Mouse (Mus musculus) ovary, adult 18-20 months (tissue): ENCODE measurements around the gene Slc6a12.
"Not testable (repeated sequence)": the region's sequence is repeated elsewhere in the genome, so short reads cannot be mapped to it uniquely, and the experiment has no call there.

Experiments used
- DNase-seq: peaks from one replicate; pipeline ENCODE4 v3.0.0; 2022; ENCODE audit warnings: low spot score, mixed read lengths

The Slc6a12 gene

DNA sequence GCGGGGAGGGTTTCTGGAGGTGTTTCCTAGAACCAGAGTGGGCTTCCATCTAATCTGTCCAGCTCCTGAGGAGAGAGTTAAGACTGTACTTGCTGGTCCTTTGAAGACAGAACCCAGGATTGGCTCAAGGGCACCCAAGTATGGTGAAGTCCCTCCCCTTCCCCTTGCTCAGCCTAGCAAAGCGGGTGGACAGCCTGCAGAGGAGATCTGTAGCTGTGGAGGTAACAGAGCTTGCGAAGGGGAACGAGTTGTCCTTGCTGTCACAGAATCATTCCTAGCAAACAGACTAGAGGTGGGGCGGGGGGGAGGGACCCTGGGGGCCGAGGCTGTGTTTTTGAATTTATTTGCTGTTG lies 871 bp downstream of the Slc6a12 start:
- no peak for DNase-seq

DNA sequence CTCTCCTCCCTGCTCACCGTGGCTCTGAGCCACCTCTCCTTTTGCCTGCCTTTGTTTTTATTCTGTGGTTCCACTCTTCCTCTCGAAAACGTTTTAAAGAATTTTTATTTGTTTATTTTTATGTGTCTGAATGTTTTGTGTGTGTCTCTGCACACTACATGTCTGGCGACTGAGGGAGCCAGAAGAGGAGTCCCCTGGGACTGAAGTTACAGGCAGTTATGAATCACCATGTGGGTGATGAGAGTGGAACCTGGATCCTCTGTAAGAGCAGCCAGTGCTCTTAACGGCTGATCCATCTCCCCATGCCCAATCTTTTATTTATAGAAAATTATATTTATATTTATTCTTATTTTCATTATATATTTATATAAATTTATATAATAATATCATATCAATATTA lies 1.5 kb downstream of the Slc6a12 start:
- no peak for DNase-seq

DNA sequence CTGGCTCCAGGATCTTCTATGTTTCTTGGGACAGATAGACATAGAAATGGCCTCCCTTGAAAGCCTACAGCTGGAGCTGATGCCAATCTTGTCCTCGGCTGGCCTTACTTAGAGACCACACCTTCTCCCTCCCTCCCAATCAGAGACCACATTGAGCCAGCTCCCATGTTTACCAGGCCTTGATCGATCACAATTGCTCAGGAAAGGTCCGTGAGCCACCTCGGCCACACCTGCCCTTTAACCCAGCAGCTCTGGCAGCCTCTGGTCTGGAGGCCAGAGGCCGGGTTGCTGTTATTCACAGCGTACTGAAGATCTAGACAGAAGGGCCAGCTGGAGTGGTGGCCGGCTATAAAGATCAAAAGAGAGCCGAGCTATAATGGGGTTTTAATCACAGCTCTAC lies 3.6 kb downstream of the Slc6a12 start:
- no peak for DNase-seq

DNA sequence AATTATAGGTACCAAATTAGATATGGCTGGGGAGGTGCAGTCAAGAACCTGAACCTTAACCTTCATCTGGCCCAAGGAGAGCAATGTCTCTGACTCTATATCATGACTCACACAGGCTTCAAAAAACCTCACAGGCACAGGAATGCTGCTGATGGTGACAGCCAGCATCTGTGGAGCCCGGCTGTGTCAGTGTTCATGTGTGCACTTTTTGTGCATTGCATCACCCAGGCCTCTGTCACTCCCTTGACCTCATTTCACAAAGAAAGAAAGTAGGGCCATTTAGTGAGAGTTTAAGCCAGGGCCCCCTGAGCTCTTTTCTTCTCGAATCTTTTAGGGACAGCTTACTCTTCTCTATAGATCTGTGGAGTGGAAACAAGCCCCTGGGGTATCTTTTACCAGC lies 9.4 kb downstream of the Slc6a12 start:
- no peak for DNase-seq

DNA sequence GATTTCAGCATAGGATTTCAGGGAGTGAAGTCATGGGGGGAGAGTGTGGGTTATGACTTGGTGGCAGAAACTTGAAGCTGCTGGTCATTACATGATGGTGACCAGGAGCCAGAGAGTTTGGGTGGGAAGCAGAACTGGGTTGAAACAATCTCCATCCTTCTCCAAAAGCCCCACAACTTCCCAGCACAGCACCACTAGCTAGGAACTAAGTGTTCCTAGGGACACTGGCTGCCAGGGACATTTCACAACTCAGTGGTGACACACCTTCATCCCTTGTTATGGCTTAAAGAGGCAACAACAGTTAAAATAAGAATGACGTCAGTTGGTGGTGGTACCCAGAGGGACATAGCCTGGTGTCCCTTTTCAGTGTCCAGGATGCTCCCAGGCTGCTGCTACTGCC lies 13.2 kb downstream of the Slc6a12 start:
- no peak for DNase-seq

DNA sequence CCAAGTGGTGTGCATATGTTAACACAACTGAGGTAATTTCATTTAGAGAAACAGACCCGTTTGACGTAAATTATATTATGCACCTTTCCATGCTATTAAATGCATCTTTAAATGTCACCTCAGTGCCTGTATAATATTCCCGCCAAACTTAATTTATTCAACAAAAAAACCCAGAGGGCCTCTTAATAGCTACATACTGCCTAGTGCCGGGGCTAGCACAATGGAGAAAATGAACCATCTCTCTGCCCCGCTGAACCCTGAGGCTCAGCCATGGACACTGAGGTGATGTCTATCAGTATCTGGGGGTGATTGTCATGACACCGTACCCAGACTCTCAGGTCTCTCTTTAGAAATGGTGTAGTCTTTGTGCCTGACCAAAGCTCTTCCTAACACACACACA lies 14.4 kb downstream of the Slc6a12 start:
- no peak for DNase-seq

DNA sequence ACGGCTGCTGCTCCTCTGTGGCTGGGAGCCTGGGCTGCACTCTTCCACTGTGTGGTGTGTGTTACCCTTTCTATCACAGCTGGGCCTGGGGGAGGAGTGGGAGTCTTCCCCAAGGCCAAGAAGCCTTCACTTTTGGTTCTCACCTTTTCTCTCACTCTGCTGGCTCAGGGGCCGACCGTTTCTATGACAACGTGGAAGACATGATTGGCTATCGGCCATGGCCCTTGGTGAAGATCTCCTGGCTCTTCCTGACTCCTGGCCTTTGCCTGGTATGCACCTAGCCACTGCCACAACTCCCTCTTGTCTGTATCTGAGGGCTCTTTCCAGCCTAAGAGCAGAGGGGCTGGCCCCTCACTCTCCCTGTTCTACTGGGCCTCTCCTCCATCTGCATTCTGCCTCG lies 20.2 kb downstream of the Slc6a12 start:
- DNase-seq: peak; percentile 32

DNA sequence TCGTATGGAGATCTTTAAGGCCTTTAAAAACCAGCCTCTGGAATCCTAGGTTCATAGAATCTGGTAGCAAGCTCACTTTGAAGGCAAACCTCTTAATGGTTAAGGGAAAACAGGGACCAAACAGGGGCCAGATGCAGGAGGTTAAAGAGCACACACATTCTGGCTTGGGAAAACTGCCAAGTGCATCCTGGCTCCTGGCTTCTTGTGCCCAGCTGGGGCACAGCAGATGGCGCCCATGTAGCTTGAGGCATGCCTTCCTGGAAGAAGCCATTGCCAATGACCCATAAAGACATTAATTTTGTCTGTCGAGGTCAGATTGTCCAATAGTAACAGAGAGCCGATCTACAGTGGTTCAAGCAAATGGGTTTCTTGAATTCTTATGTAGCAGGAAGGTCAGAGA lies 21.1 kb downstream of the Slc6a12 start:
- no peak for DNase-seq

DNA sequence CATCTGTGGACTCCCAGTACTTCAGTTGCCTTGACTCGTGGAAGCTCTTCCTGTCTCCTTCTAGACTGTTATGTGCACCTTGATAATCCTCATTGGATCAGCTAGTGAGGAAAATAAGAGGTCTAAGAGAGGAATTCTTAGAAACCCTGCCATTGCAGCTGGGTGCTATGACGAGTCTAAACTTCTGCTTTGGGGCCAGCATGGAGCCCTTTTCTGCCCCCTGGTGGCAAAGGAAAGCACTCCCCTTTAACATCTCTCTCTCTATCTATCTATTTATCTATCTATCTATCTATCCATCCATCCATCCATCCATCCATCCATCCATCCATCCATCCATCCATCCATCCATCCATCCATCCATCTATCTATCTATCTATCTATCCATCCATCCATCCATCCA lies 23.7 kb downstream of the Slc6a12 start:
- not testable (repeated sequence) for DNase-seq

DNA sequence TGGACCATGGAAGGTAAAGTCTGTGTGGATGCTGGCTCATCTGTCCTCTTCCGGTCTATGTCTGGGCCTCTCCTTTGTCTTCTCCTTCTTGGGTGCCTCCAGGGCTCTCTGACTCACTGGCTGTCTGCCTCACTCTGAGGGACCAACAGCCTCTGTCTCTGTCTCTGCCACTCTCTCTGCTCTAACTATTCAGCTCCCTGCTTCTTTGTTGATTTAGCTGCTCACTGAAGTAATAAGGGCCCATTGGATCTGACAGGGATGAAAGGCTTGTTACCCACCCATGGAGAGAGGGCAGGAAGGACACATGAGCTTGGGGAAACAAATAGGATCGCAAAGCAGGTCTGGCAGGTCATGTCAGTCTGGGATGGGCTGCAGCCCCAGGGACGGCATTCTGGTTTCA lies 24.2 kb downstream of the Slc6a12 start:
- no peak for DNase-seq

DNA sequence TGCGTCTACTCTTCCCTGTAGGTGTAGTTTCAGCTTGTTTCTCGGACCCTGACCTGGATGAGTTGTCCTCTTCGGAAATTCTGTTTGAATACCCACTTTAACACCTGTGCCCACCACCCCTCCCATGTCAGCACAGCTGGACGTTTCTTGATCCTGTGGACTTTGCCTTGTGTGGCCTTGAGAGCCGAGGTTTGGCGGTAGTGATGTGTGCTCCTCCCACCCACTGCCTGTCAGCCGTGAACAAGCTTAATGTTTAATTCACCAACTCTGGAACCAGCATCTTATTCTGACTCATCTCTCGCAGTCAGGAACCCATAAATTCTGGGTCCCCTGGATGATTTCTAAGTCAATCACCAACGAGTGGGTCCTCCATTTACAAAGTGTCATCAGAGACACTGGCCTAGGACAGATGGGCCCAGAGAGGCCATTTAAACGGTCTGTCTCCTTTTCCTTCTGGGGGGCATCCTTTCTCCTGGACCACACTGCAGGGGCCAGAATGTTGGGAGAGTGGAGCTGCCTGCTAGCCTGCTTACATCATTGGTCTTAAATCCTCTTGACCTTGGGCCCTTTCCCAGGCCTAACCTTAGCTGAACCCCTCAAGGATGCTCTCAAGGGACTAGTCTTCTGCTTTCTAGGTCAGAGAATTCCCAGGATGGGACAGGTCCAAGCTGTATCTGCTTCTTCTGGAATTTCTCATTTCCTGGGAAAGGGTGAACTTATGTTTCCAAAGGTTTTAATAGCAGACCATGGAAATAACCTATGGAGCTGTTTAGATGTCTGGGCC lies 28.5 kb downstream of the Slc6a12 start:
- no peak for DNase-seq

DNA sequence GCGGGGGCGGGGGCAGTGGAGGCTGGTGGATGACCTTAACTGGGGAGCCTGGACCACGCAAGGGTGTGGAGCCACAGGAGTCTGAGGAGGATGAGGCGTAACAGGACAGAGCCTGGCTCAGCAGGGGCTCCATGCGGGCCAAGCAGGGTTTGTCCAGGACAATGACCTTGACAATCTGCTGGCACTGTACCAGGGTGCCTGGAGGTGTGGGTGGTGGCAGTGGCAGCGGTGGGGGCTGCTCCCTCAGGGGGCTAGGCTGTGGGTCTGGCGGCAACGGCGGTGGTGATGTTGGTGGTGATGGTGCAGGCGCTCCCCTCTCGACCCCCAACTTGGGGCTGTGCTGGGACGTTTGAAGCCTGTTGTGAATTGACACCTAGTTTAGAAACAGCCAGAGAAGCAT lies 33.3 kb downstream of the Slc6a12 start:
- DNase-seq: no peak

DNA sequence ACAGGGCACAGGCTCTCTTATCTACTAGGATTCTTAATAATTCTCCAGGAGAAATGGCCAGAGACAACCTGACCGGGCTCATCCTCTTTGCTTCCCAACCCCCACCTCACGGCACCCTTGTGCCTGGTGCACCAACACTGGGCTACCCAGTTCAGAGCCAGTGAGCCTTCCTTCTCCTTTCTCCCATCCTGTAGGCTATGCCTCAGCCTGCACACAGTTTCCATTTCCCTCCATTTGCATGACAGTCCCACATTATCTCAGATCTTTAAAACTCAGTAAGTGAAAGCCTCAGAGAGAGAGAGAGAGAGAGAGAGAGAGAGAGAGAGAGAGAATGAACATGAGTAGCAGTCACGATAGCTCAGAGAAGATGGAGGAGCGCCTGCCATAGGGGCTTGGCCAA lies 35.4 kb downstream of the Slc6a12 start:
- DNase-seq: no peak

DNA sequence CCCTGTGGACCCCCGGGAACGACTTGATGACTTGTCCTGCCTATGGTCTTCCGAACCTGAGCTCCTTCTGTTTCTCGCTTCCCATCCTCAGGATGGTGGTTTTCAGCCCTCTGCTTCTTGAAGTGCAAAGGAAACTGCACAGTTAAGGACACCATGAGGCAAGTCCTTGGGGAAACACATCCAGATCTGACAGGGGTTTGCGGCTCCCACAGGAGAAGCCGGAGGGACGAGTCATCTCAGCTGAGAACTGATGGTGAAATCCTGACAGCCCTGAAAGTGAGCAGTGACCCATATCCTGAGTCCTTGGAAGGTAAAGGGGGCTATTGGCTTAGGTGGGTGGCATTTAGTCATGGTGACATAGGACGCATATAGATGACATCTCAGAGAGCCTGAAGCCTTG lies 37.7 kb downstream of the Slc6a12 start:
- no peak for DNase-seq

DNA sequence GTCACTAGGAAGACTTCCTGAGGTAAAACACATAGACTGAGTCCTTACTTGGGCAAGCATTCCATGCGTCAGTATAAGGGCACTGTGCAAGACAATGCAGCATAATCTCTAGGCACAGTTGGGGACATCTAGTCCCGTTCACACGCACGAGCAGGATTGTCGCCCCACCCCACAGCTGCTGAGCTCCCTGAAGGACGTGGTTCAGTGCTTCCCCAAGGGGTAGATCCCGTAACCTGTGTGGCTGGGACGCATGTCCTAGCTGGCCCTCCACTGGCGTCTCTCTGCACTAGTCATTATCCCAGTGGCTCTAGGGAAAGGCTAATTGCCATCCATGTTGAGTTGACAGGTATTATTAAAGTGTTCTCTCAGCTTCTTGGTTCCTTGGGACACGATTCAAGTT lies 39.2 kb downstream of the Slc6a12 start:
- DNase-seq: no peak

DNA sequence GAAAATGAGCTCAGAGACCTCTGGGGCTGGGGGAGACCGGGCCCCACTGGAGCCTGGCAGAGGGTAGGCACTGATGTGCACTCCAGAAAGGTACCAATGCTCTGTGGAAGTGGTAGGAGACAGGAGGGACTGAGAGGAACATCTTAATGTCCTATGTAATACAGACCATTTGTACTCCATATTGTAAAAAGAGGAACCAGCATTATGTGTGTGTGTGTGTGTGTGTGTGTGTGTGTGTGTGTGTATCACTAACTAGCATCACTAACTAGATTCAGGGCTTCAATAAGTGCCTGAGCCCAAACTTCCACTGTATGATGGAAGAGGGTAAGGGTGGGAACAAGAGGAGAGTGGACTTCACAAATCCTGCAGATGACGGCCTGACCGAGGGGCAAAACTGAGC lies 42.5 kb downstream of the Slc6a12 start:
- no peak for DNase-seq

DNA sequence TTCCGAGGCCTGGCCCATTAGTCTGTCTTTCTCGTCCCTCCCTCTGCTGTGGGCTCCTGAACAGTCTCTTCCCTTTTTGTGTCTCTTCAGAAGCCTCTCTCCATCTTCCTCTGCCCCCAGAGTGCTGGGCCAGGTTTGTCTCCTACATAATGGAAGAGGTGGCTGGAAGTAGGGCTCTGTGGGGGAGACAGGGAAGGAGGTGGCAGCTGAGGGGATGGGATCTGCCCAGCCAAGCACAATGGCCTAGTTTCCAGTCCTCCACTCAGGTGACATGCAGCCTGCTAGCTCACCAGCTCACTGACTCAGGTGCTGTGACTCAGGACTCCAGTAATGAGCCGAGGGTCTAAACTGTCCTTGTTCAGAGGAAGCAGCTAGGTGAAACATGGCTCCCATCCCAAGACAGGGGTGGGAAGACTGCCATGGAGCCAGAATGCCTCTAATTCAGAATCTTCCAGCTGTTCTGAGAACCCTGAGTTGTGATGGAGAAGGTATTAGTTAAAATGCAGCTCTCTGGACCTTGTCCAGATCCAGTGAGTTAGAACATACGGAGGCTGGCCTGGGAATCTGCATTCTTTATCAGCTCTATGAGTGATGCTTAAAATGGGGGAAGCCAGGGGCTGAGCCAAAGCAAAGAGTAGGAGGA lies 49.9 kb downstream of the Slc6a12 start:
- no peak for DNase-seq

DNA sequence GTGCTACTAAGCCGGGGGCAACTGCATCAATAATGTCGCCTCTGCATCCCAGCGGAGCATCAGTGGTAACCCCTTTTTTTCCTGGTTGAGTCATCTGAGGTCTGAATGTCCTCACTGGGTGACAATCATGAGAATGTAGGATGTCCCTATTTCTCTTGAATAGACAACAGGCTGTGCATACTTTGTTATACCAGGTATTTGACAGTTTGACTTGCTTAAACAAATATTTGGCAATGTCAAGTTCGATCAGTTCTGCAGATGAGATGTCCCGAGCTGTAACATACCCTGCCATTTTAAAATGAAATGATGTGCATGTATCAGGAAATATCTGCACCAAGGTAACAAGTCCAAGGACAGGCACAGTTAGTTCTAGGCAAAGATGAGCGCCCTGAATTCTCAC lies 58.3 kb downstream of the Slc6a12 start:
- no peak for DNase-seq

DNA sequence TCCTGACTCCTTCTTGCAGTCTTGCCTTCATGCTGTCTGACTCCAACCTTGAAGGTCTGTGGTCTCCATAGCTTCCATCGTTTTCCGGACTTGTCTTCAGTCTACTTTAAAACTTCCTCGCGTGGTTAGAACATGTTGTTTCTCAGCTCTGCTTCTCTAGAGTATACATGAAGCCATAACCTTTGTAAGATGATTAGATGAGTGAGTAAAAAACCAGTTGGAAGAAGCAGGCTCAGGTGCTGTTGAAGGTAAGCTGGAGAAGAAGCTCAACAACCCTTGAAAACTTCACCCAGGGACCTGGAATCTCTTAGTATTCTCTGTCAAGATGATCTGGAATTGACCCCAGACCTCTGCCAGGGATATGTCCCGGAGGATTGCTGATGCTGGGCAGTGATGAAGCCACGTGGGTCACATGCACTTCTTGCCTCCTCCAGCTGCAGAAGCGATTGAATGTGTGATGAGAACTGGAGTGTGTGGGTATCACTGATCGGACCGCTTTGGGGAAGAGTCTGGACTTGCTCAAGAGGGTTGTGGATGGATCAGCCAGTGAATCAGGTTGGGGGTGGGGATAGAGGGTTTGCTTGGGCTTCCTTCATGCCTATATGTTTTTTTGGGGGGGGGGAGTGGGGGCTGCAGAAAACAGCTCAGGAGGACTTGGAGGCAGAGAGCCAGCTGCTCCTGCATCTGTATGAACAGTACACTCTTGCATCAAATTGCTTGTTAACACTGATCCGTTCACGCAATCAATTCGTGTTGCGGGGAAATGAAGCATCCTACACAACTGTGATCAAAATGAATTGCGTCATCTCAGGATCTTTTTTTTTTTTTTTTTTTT lies 59.2 kb downstream of the Slc6a12 start:
- DNase-seq: no peak

DNA sequence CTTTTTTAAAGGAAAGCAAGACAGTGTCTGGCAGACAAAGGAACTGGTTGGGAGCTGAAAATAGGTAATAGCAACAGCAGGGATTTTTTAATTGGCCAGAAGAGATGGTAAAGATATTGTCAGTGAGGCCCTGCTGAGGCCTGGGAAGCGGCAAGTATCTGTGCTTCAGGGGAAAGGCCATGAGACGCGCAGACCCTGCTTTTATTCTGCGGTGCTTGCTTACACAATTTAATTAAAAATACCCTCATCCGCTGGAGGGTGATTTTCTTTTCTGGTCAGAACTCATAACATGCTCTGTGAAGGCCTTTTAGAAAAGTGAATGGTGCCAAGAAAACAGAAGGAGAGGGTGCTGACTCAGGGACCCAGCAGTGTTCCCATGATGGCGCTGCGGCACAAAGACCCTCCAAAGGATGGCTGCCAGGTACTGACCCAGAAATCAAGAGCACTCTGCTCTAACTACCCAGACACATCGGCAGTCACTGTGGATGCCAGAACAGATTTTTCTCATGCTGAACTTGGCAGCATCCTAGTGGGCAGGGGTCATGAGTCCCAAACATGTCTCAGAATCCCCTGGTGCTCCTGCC lies 59.9 kb downstream of the Slc6a12 start:
- DNase-seq: no peak

DNA sequence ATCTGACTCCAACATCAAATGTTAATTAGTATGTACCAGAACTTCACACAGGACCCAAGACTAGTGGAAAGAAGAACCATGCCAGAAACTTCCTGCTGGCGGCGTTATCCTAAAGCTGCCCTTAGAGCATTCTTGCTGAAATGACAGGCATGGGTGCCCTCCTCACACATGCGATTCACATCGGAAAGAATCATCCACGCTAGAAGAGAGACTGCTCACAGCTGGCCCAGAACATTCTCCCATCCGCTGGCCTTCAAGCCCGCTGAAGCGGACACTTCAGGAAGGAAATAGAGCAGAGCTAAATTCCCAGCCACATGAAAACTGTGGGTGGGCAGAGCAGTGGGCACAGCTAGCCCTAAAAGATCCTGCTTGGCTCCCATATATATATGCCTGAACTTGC lies 62.4 kb downstream of the Slc6a12 start:
- no peak for DNase-seq

DNA sequence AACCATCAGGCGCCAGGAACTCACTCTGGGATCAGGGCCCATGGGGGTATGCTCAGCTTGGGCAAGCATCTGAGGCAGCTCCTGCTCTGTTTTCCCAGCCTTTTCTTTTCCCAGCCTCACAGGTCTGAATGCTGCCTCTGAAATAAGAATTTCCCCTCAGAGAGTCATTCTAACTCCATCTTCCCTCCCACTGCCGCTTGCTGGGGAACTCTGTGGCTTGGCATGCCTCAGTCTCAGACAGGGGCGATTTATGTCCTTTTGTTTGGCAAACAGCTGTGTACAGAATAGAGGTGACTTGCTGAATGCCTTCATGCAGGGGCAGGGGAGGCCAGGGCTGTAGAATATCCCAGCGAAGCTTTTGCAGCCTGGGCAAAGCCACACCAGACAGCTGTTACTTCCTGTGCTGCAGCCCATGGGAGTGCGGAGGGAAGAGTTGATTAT lies 64.7 kb downstream of the Slc6a12 start:
- DNase-seq: no peak
